Mouse (Mus musculus) left cerebral cortex, adult 8-10 months (tissue): ENCODE measurements around the gene Arhgef2. TPM values are rescaled to one million over a fixed set of nuclear protein-coding genes. Genes with fewer than 3 reads are reported as not detected.
"Not testable (repeated sequence)": the region's sequence is repeated elsewhere in the genome, so short reads cannot be mapped to it uniquely, and the experiment has no call there.

Experiments
- DNase-seq, 2 experiments: peaks; one replicate each; pipeline ENCODE4 v3.0.0; 2022; ENCODE audit warnings: low spot score in 2 of 2
- total RNA-seq, 4 experiments: library from RNA; stranded (reverse); gene quantifications; 2 replicates each; pipeline ENCODE4 v1.2.4; 2022

Arhgef2 gene
- total RNA-seq, 4 experiments from 2014 or later: 228 to 247 (median 232) TPM

DNA sequence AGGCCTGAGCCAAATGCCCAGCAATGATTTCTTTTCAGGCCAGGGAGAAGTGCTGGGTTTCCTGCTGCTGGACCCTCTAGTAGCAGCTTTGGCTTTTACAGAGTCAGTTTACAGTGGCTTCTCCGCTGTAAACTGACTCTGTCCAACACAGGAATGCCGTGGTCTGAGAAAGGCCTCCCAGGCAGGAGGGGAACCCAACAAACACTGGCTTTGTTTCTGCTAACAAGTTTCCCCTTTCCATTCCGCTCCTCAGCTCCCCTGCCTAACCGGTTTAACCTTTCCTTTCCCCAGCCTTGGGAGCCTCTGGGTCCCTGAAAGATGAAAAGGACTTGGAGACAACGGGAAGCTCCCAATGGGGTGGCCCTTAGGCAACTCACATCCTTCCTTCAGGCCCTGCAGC is 15.5 kb upstream of the Arhgef2 start:
- no peak for DNase-seq

DNA sequence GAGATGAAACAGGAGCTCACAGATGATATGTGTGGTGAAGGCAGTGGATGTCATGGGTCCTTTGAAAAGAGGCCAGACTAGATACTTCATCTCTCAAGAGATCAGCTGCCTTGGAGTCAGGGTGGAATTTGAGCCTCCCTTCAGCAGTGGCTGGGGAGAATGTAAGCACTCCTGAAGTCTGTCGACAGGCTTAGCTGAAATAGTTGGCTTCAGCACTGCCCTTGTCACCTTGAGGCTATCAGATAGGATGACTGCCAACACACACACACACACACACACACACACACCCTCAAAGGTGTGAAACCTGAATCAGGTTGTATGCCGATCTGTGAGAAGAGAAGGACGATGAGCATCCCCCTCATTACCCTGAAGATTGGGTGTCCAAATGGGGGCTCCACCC is 14.7 kb upstream of the Arhgef2 start:
- no peak for DNase-seq

DNA sequence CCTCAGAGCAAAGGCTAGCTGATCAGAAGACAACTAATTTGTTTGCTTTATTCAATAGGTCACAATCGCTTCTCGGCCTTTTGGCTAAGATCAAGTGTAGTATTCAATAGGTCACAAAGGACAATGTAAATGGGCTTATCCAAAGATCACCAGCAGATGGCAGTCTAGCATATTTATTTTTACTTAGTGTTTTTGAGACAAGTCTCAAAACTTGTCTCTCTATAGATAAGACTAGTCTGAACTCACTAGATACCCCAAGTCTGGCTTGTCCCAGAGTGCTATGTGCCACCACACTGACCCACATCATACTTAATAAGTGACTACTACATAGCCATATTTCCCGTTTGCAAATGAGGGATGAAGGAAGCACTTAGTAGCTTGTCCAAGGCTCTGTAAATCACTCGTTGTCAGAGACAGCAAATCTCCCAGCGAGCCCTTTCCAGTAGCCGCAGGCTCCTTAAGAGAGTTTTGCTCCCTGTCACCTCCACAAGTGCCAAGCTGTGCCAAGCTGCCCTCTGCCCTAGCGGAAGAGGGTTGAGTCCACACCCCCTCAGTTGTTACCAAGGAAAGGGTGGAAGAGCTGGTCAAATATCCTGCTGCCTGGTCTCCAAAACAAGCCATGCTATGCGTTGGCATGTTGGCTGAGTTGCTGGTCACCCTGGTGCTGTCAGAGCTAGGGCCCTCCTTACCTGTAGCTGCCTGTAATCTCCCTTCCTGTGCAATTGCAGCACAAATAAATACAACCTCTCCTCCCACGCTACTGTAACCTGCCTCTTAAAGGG is 13.6 kb upstream of the Arhgef2 start:
- no peak for DNase-seq

DNA sequence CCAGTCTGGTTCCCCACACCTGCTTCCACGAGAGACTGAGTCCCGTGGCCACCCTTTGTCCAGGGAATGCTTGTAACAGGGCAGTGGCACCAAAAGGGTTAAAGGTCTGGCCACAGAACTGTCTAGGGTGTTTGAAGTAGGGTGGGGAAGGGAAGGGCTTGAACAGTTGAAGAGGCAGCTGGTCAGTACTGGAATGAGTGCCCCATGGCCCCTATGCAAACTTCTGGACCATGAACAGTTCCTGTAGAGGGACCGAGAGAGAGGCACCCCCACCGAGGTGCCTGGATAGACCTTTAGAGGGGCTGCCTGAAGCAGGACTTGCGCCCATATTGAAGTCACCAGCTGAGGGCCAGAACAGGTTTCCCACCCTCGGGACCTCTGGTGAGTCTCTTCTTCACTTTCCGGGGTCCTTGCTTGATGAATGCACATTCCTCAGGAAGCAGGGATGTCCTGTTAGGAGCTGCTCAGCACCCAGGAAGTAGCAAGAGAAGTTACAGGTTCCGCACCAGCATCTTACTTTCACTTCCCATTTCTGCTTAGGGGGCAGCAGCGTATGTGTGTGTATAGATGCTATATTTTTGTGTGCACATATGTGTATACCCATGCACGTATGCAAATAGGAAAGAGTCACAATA is 12.7 kb upstream of the Arhgef2 start:
- DNase-seq: no peak

DNA sequence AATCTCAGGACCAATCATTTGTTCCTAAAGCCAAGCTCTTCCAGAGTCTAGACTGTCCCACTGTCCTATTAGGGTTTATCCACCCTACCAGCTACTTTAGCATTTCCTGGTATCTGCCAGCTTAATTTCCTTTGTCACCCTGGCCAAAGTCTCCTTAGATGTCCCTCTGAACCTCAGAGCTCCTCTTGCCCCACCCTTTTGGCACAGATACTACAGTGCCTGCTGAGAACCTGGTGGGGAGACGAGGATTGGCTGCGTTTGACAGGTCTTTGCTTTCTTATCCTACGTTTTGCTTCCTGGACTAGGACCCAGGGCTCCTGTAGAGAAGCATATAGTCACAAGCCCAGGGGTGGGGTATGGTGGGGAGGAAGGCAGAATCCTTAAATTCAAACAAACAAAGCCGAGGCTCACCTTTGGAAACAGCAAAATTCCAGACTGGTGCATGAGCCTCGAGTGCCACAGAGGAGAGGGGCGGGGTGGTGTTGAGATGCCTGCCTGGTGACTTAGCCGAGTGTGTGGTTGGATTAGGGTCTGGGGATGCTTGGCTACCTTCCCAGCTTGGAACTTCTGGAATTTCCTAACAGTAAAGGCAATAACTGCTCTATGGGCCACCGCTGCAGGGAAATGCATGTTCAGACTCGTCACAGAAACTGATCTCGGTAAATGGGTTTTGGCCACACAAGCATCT is 11.7 kb upstream of the Arhgef2 start:
- DNase-seq: no peak

DNA sequence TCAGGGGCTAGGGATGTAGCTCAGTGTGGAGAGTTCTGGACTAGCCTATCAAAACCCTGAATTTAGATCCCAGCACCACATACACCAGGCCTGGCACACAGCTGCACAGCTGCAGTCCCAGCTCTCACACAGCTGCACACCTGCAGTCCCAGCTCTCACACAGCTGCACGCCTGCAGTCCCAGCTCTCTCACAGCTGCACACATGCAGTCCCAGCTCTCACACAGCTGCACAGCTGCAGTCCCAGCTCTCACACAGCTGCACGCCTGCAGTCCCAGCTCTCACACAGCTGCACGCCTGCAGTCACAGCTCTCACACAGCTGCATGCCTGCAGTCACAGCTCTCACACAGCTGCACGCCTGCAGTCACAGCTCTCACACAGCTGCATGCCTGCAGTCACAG is 9.2 kb upstream of the Arhgef2 start:
- not testable (repeated sequence) for DNase-seq

DNA sequence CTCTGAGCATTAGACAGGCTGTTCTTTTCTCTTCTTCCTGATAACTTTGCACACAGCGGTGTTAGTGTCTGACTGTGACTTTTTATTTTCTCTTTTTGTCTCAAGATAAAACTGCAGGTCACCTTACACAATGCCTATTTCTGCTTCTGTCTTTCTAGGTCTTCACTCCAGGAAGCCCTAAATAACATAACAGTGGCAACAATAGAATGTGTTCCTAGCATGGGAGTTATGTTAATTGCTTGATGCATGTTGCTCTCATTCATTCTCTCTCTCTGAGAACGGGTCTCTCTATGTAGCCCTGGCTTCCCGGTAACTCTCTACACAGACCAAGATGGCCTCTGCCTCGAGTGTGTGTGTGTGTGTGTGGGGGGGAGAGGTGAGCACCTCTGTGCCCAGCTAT is 3.3 kb upstream of the Arhgef2 start:
- no peak for DNase-seq

DNA sequence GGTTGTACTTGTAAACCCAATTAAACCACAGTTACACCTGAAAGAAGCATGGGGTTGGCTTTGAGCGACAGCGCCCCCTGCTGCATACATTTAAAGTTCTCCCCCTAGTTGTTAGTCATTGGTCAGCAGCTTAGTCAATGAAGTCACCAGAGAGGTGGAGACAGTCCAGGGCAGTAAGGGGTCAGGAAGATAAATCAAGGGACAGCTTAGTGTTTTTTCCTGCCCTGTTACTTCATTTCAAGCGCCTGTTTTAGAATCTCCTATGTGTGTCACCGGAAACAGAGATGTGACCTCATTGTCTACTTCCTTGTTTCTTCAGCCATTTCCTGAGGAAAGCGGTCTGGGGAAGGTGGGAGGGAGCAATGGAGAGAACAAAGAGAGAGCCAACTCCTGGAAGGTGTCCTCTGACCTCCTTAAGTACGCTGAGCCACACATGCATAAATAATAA is 2.0 kb upstream of the Arhgef2 start:
- DNase-seq: no peak

DNA sequence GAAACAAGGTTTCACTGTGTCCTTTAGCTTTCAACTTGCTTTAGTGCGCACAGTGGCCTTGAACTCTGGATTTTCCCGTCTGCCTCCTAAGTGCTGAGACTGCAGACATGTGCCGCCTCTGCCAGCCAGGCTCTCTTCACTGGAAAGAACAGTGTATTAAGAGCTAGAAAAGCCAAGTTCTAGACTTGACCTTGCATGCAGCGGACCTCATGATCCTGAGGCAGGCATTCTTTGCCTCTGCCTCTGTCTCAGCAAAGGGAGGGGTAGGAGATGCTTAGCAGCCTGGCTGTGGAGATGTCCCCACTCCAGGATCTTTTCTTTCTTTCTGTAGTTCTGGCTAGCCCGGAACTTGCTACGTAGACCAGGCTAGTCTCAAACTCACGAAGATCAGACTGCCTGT is 903 bp upstream of the Arhgef2 start:
- DNase-seq: no peak

DNA sequence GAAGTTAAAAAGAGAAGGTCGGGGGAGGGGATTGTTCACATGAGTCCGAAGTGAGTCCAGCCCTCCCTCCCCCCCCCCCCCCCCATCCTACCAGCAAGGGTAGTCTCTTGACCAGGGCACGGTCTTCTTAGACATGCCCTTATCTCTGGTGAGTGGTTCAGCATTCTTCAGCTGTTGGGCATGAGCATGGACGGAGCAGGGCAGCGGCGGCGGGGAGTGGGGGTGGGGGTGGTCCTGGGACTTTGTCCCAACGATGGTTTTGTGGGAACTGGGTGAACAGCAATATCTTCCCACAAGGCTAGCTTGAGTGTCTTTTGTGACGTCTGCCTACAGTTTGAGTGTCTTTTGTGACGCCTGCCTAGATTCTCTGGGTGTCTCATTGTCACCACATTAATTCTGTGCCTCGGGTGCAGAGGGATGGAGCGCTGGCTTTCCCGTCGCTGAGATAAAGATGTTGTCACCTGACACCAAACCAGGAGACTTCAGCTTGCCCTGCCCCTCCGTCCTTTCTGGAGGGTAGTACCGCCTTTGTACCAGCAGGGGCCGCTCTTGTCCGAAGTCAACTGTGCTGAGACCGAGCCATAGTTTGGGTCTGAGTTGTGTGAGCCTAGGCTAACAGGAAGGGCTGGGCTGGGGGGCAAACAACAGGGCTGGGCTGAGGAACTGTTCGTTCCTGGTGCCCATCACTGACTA is 1.4 kb downstream of the Arhgef2 start:
- DNase-seq: peak; percentile 69 to 94

DNA sequence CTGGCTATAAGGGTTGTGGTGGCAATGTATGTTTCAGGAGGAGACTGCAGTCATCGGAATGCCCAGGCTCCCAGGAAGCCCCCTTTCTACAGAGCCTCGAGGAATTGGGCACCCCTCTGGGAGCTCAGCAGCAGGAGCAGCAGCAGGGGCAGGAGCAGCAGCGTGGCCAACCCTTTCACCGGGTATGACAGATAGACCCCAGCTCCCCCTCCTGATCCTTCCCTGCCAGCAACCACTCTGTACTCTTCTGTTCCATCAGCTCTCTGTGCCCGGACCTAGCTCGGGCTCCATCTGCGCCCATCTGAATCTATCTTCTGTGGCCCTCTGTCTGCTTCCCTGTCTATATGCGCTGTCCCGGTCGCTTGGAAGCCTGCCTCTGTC is 2.0 kb downstream of the Arhgef2 start:
- DNase-seq: no peak

DNA sequence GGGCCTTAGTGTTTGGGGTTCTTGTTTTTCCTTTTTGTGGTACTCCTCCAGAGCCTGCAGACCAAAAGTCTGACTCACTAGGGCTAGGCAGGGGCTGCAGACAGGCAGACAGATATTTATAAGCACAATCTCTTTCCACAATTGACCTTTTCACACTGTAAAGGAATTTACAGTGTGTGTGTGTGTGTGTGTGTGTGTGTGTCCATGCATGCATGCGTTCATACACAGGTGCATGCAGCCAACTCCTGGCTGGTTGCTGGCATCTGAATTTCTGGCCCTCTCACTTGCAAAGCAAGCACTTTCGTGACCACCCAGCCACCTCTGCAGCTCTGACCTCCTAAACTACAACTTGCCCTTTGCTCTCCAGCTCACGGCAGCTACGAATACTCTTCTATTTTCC is 3.3 kb downstream of the Arhgef2 start:
- DNase-seq: no peak

DNA sequence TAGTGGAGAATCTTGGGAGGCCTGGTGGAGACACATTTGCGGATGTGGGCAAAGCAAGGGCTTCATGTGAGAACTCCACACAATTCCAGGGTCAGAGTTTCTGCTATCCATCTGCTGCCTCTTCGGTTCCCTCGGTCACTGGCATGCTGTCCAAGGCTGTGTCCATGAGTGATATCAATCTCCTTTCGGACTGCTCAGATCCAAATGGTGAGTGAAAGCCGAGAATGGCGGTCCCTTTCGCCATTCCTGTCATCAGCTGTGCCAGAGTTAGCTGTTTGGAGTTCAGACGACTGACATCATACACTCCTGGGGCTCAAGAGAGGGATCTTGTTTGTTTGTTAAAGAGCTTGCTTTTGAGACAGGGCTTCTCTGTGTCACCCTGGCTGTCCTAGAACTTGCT is 8.7 kb downstream of the Arhgef2 start:
- DNase-seq: no peak

DNA sequence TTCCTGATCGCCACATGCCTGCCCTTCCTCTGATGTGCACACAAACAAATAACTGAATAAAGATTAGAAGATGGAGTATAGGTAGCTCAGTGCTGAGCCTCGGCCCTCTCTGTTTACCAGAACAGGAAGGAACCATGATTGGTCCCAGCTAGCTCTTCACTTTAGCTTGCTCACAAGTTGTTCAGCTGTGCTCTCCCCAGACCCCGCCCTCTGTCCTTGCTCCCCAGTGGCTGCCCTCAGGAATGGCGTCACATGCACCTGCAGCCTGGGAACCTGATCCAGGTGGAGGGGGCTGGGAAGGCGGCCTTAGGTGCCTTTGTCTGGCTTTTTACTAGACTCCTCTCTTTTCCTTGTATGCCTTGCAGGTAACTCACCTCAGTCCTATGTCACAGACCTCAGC is 9.4 kb downstream of the Arhgef2 start:
- no peak for DNase-seq

DNA sequence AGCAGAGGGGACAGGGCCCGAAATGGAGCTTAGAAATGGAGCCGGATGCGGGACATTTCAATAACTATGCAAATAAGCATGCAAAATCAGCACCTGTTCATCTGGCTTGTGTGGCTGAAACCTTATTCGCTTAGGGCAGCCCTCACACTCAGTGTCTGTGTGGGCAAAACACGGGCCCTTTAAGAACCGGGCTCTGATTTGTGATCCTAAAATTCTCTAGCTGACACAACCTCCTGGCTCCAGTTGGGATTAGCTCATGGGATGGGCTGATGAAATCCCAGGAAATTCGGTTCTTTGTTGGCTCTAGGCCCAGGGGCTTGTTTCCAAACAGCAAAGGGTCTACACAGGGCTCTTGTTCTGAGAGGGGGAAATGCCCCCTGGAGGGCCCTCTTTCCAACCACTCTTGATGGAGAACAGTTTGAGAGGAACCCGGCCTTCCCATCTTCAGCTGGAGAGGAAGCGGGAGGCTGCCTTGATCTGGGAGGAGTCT is 10.2 kb downstream of the Arhgef2 start:
- no peak for DNase-seq

DNA sequence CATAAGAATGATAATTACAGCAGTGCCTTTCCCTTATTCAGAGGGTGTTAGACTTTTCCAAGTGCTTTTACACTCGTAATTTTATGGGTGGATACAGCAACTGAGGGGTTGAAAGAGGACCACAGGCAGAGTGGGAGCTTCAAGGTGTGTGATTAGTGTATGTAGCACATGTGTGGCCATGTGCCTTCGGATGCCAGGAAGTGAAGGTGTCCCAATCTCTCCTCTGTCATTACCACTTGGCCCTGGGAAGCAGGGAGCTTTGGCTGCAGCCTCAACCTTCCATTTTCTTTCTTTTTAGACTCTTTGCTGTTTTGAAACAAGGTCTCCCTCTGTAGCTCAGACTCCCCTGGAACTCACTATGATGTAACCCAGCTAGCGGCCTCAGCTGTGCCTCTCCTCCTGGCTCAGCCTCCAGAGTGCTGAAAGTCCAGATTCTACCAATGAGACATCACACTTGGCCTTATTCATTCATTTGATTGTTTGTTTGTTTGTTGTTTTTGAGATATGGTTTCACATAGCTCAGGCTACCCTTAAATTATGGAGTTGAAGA is 11.3 kb downstream of the Arhgef2 start:
- DNase-seq: no peak

DNA sequence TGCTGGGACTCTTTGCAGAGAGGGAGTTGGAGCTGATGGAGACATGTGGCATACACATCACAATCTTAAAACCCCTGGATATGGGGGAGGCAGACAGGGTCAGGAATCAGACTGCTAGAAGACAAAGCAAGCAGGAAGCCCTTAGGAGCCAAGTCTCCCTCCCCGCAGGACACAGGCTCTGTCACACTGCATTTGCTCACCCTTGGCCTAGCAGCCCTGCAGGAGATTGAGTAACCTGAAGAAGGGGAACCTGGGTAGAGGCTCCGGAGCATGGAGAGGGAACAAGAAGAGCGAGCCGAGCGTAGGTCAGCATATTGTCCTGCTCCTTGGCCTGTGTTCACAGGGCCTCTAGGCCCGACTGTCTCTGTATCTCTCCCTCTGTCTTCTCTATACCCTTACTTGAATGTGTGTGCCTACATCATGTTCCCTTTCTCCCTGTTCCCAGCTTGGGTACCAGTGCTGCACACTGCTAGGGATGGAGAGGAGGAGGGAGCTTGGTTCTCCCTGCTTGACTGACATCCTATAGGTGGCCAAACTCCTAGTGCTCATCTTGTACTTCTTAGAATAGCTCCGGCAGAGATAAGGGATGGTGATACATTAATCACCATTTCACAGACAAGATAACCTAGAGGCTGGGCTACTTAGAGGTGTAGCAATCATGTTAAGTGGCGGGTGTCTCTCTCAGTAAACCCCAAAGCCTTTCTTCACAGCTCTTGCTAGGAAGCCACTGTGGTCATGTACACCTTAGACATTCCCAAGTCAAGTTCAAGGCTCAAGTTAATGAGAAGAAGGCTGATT is 12.5 kb downstream of the Arhgef2 start:
- DNase-seq: no peak

DNA sequence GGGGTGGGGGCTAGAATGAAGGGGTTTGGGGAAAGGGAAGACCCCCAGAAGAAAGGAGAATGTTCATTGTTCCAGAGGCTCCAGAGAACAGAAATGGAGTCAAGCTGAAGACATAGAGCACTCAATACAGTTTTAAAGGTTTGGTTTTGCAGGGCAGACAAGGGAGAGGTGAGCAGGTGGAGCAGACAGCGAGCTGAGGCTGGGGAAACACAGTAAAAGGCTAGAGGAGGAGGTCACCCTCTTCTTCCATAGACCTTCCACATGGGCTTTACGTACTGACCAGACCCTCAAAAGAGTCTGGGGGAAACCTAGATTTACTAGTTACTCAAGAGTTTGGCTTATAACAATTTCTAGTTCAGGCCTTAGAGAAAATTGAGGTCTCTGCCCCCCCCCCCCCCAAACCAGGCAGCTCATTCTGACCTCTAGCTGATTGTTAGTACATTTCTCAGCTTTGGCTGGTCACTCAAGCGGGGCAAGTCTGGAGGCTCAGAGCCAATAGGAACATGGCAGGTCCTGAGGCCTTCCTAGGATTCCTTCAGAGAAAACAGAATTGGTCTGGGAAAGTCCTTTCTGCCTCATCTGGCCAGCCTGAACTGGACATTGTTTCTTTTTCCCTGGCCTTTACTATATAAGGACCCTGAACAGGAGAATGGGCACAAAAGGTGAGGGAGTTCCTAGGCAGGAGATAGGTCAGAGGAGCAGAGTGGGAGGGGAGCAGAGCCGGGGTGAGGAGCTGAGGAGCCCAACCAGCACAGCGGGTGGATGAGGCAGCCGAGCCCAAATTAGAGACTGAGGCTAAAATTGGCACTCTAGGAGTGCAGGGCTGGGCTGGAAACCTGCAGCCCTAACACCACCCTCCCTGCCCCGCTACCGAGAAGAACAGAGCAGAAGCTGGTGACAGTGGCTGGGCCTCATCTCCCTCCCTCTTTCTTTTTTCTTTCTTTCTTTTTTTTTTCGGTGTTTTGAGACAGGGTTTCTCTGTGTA is 13.6 kb downstream of the Arhgef2 start:
- no peak for DNase-seq
